Mouse (Mus musculus) cerebral cortex, adult 2 months (tissue): ENCODE measurements around the gene Snapc1.

Source experiments
- WGBS: fragments of 180-500 bp; shearing (Covaris S2); methylation state at CpG from one replicate; pipeline ENCODE4 v1.1.7; 2018; 5-methylcytosine and 5-hydroxymethylcytosine counted together

Gene Snapc1

DNA sequence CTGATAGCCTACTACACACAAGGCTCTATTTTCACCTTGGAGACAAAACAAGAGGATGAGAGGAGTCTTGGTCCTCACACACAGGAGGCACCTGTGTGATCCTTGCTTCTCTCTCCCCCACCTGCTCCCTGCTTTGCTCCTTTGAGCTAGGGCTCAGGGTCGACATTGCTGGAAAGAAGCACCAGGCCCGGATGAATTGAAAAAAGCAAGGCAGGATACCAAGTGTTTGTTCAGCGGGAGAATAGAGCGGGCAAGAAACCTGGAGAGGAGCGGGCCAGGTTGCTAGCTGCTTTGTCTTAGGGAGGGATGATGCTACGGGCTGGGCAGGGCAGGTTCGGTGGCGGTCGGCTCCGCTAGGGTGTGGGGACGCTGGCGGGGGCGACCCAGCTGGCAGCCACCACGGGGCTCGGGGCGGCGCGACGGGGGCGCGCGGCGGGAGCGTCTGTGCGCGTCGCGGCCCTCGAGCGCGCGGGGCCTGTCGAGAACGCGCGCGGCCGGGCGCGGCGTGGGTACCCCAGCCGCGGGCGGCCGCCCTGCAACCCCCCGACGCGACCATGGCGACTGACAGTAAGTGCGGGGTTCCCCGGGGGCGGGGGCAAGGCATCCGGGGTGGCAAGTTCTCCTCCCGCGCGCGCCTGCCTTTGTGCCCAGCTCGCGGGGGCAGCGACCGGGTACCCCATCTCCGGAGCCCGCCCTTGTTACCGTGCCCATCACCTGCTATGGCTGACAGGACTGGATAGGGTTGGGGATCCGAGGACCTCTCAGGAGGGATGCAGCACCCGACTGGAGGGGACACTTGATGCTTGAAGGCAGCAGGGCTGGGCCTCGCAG, 33.2 kb downstream of the Snapc1 start, which contains the start of gene Syt16:
Syt16 (plus strand) TSS at position 365 of the 831 bp plus-strand sequence.
- 2% methylated on average over 67 of the region's 67 CpGs for WGBS

DNA sequence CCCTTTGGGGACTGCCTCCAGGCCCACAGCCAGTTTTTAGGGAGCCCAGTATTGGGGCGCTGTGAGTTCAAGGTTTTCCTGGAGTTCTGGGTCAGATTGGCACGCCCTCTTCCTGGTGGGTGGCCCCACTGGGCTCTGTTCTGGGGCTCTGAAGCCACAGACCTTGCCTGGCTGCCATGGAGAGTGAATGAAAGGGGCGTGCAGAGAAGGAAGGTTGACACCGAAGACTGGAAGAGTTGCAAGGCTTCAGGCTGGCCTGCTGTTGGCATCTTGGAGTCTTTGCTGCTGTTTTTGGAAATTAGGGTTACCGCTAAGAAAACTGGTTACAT, 33.8 kb downstream of the Snapc1 start:
- whole genome bisulfite sequencing, result 17% methylated on average over 5 of the region's 5 CpGs

DNA sequence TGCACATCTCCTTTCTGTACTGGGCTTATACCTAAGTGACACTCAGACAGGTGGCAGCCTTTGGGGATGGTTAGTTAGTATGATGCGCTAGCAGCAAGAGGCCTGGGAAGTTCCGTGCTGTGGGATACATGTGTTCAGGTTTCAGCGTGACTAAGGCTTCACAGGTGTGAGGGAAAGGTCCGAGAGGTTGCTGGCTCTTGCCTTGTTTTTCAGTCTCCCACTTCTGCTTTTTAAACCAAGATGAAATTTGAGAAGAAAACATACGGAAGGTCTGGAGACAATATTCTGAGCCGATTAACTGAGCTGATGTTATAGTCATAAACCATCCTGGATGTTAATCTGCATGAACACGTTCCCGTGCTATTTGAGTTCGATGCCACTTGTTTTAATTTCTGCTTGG, 38.2 kb downstream of the Snapc1 start:
- 65% methylated on average over 9 of the region's 9 CpGs for WGBS

DNA sequence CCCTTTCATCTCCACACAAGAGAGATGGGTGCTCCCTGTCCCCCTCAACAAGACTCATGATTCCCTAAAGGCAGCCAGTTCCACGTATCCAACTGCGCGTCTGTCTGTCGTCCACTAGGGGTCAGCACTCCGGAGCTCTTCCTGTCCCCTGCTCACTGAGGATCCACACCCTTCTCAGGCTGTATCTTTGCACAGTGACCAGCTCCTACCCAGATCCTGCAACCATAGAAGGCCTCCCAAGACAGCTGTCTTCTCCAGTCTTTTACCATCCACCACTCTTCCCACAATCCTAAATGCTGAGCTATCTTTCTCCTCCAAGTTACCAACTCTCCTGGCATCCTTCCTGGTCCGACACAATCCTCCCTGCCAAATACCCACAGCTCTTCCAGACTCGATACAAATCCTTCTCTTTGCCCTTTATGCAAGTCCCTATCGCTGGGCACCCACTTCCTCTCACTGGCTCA, 45.2 kb downstream of the Snapc1 start:
- 8% methylated on average over 8 of the region's 8 CpGs for WGBS

GRCm38 (mm10) chr12:74013739-74014138, 49.5 kb downstream of the Snapc1 start:
- under 1% methylated on average over 6 of the region's 6 CpGs for WGBS

DNA sequence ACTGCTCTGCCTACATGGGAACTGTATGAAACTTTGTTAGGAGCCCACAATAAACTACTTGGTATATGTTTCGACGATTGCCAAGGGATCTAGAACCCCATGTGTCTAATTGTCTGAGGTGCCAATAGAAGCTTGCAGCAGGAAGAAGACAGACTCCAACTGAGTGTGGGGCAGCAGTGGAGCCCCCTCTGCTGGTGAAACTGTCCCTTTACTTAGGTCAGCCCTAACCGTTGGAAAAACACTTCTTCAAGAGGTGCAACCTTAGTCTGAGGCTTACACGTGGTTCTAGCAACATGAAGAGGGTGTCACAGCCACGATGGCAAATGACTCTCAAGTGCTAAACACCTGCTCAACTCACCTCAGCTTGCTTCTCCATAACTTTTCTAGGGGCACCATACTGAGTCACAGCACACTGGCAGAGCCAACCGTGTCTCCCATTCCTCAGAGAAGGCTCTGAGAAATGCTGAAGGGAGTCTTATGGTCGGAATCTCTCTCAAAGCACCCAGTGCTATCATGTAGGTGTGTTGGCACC, 50.5 kb downstream of the Snapc1 start:
- WGBS, result 60% methylated on average over 7 of the region's 7 CpGs

- WGBS, result 65% methylated on average over 5 of the region's 5 CpGs
Observed at GRCm38 (mm10) chr12:74015491-74015890, 51.2 kb downstream of the Snapc1 start.

GRCm38 (mm10) chr12:74023260-74023659, 59.0 kb downstream of the Snapc1 start:
- 52% methylated on average over 5 of the region's 5 CpGs for WGBS

DNA sequence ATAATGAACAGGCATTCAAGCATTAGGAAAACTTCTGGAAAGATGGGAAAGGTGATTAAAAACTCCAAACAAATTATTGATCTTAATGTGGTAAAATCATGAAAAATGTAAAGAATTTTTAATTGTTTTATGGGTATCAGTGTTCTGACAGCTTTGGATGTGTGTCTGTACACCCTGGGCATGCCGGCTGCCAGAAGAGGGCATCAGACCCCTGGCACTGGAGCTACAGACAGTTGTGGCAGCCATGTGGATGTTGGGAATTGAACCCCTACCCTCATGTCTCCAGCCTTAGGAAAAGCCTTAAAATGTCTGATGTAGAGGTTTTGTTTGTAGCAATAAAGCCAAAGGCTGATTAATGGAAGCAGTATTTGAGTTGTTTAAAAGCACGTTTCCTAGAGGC, 60.6 kb downstream of the Snapc1 start:
- WGBS, result 91% methylated on average over 2 of the region's 2 CpGs
